Mouse (Mus musculus) intestine, embryonic 15.5 days (tissue): ENCODE measurements around the gene Ninj2. TPM values are rescaled to one million over a fixed set of nuclear protein-coding genes. Genes with fewer than 3 reads are reported as not detected.

Experiments
- ATAC-seq: fragments of 200-750 bp; cut with Nextera tagmentation; 2 replicates; pipeline ENCODE4 v1.8.0; 2017; ENCODE audit warnings: moderate TSS enrichment, moderate library complexity
- H3K27ac ChIP-seq: fragments of 300-500 bp; sonication (generic); 2 replicates; pipeline ENCODE4 v1.5.1; 2015; ENCODE audit warnings: mild to moderate bottlenecking, inconsistent platforms
- H3K27me3 ChIP-seq: fragments of 300-500 bp; sonication (generic); replicated peaks from 2 replicates; pipeline ENCODE4 v1.6.1; 2015; ENCODE audit warnings: inconsistent platforms
- H3K36me3 ChIP-seq: fragments of 300-500 bp; sonication (generic); 2 replicates; pipeline ENCODE4 v1.6.1; 2015; ENCODE audit warnings: inconsistent platforms
- H3K4me1 ChIP-seq: fragments of 300-500 bp; sonication (generic); replicated peaks from 2 replicates; pipeline ENCODE4 v1.6.1; 2015; ENCODE audit warnings: inconsistent platforms
- H3K4me2 ChIP-seq: fragments of 300-500 bp; sonication (generic); replicated peaks from 2 replicates; pipeline ENCODE4 v1.6.1; 2015; ENCODE audit warnings: mild to moderate bottlenecking, inconsistent platforms
- H3K4me3 ChIP-seq: fragments of 300-500 bp; sonication (generic); replicated peaks from 2 replicates; pipeline ENCODE4 v1.5.1; 2015; ENCODE audit warnings: inconsistent platforms
- H3K9ac ChIP-seq: fragments of 300-500 bp; sonication (generic); 2 replicates; pipeline ENCODE4 v1.6.1; 2015; ENCODE audit warnings: inconsistent platforms
- H3K9me3 ChIP-seq: fragments of 300-500 bp; sonication (generic); 2 replicates; pipeline ENCODE4 v1.6.1; 2016; ENCODE audit warnings: inconsistent platforms
- WGBS: fragments of 180-500 bp; shearing (Covaris S2); methylation state at CpG from one replicate; pipeline ENCODE4 v1.1.7; 2015; 5-methylcytosine and 5-hydroxymethylcytosine counted together
- polyA plus RNA-seq: library from polyadenylated mRNA; unstranded; fragments of >200 nt; fragmentation: Nextera tagmentation; extraction: Ambion mirVana; gene quantifications from 2 replicates; pipeline ENCODE4 v1.2.1, GENCODE M21; 2015

Ninj2 gene
- polyA plus RNA-seq, result not detected in 2 replicates

DNA sequence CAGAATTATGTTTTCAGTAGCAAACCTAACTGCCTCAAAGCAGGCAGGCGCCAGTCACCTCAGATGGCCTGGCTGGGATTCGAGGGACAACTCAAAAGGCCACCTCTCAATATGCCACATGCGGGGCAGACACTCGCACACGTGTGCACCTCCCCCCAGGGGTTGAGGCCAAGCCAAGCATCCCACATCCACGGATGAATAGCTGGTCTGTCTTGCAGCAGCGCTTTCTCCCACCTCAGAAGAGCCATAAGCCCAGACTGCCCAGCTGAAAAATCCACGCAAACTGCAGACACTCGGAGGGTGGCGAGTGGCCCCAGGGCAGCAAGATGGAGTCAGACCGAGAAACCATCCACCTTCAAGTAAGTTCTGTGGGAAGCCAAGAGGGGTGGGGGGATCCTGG is at the start of gene Ninj2:
Ninj2 (plus strand) TSS at position 251 of the 400 bp plus-strand sequence.
- no peak for ATAC-seq
- H3K36me3 ChIP-seq, result no peaks in the 10 kb centered on the region
- no peaks in the 10 kb centered on the region for H3K9me3 ChIP-seq
- no peaks in the 10 kb centered on the region for H3K4me1 ChIP-seq
- 75% methylated on average over 11 of the region's 11 CpGs for WGBS
- H3K4me3 ChIP-seq, result no peak within 1 kb of the TSS
- no peak within 1 kb of the TSS for H3K9ac ChIP-seq
- H3K27ac ChIP-seq, result no peak within 1 kb of the TSS
- no peak within 1 kb of the TSS for H3K4me2 ChIP-seq
- H3K27me3 ChIP-seq, result no peaks in the 10 kb centered on the region

DNA sequence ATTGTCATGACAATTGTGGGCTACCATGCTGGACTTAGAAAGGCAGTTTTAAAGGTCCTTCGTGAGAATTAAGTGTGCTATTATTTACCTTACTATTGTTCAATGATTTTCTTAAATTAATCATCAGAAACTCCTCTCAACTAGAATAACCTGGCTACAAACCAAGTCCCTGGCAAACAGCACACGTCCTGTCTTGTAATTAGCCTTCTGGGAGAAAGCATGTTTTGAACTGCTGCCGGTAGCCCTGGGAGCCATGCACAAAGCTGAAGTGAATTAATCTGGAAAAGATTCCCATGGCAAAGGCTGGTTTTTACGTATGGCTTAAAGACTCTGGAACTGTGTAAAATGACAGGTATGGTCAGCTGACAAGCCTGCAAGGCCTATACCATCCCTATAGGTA is 47.7 kb upstream of the Ninj2 start:
- ATAC-seq, result no peak
- no peaks in the 10 kb centered on the region for H3K9me3 ChIP-seq
- H3K36me3 ChIP-seq, result no peaks in the 10 kb centered on the region
- H3K4me1 ChIP-seq, result no peaks in the 10 kb centered on the region
- 77% methylated on average over 4 of the region's 4 CpGs for WGBS
- H3K27me3 ChIP-seq, result no peaks in the 10 kb centered on the region
- H3K9ac ChIP-seq, result no peak overlapping the region
- no peak overlapping the region for H3K4me2 ChIP-seq
- no peak overlapping the region for H3K27ac ChIP-seq
- no peak overlapping the region for H3K4me3 ChIP-seq

DNA sequence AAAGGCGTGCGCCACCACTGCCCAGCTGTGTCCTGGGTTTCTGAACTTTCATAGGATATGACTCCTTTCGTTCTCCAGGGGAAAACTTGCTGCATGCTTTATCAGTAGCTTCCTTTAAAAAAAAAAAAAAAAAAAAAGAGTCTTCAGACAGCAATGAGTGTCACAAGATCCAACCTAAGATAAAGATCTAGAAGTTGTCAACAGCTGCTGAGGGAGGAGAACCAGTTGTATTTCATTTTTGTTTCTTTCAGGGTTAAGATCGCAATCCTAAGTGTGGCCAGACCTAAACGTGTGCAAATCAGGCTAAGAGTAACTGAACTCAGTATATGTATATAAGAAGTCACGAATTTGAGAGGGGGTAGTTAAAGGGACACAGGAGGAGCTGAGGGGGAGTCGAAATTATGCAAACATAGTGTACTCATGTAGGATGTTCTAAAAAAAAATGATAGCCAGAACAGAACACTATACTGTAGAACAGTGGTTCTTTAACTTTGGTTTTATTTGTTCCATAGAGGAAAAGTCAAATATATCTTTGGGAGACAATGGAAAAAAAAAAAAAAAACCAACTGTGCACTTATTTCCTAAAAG is 45.4 kb upstream of the Ninj2 start:
- Histone ChIP-seq H3K9ac (no peak overlapping the region), H3K36me3 (no peaks in the 10 kb centered on the region), H3K4me1 (no peaks in the 10 kb centered on the region), H3K27me3 (no peaks in the 10 kb centered on the region), H3K4me3 (no peak overlapping the region), H3K27ac (no peak overlapping the region), H3K9me3 (no peaks in the 10 kb centered on the region), H3K4me2 (no peak overlapping the region)
- 67% methylated on average over 7 of the region's 7 CpGs for WGBS
- no peak for ATAC-seq

DNA sequence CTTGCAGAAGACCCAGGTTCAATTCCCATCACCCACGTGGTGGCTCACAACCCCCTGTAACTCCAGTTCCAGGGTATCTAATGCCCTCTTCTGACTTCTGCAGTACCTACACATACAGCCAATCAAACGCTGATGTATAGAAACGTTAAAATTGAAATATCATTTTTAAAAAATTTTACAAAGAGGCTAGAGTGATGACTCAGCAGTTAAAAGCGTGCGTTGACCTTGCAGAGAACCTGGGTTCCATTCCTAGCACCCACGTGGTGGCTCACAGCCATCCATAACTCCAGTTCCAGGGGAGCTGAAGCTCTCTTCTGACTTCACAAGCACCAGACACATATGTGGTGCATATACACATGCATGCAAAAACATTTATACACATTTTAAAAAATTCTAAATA is 38.7 kb upstream of the Ninj2 start:
- Histone ChIP-seq H3K9ac (no peak overlapping the region), H3K9me3 (no peaks in the 10 kb centered on the region)
- WGBS, result 78% methylated on average over 6 of the region's 6 CpGs

DNA sequence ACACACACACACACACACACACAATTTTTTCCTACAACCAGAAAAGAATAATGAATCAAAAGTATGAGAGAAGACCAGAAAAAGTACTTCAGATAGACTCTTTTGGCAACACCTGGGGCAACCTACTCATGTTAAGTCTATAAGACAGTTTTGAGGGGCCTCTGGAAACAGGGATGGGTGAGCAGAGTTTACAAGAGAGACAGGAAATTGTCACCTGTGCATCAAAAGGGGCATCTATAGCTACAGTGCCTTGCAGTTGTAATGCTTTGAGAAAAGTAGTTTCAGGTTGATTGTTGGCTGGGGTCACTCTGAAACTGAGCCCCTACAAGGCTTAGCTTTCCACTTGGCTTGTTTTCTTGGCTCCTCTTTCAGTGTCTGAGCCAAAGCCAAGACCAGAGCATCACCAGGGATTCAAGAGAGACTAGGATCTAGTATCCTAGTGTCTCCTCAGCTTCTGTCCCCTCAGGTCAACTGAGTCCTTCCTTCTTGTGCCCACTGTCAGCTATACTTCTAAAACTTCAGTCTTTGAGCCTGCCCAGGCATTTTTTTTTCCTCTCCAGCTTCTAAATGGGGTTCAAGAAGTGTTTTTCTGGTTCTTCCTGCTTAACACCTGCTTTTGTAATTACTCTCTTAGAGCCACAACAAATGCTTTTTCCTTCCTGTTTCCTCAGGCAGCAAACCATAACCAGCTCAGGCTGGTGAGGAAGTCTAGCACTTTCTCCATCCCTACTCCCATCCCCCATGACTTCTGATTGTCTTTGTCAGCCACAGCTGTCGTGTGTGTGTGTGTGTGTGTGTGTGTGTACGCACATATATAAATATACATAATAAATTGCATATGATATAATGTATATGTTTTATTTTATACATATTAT is 37.2 kb upstream of the Ninj2 start:
- no peaks in the 10 kb centered on the region for H3K27me3 ChIP-seq
- H3K4me3 ChIP-seq, result no peak overlapping the region
- H3K9ac ChIP-seq, result no peak overlapping the region
- H3K9me3 ChIP-seq, result no peaks in the 10 kb centered on the region
- no peak for ATAC-seq
- 61% methylated on average over 2 of the region's 2 CpGs for WGBS
- no peak overlapping the region for H3K4me2 ChIP-seq
- H3K36me3 ChIP-seq, result no peaks in the 10 kb centered on the region
- no peak overlapping the region for H3K27ac ChIP-seq
- H3K4me1 ChIP-seq, result no peaks in the 10 kb centered on the region

More for the DNA sequence above, 38.7 kb upstream of the Ninj2 start:
- ATAC-seq, result no peak
- no peaks in the 10 kb centered on the region for H3K4me1 ChIP-seq
- H3K27ac ChIP-seq, result no peak overlapping the region
- H3K4me2 ChIP-seq, result no peak overlapping the region
- no peak overlapping the region for H3K4me3 ChIP-seq
- no peaks in the 10 kb centered on the region for H3K27me3 ChIP-seq
- no peaks in the 10 kb centered on the region for H3K36me3 ChIP-seq

DNA sequence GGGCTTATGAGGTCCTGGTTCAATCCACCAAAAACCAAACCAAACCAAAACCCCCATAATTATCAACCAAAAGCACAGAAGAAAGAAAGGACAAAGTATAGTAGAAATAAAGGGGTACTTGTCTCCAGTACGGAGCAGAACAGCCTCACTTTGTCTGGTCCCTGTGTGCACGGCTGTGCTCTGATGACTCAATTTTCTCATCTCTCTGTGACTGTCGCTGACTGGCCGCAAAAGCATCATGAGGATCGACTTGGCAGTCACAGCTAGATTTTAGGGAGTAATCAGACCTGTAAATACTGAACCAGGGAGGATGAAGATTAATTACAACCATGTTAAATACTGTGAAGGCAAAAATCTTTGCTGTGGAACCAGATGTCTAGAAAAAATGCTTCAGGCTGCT is 30.2 kb upstream of the Ninj2 start:
- no peak overlapping the region for H3K27ac ChIP-seq
- H3K9me3 ChIP-seq, result no peaks in the 10 kb centered on the region
- H3K9ac ChIP-seq, result no peak overlapping the region
- no peak overlapping the region for H3K4me2 ChIP-seq
- H3K4me3 ChIP-seq, result no peak overlapping the region
- 78% methylated on average over 5 of the region's 5 CpGs for WGBS
- no peaks in the 10 kb centered on the region for H3K36me3 ChIP-seq
- H3K4me1 ChIP-seq, result no peaks in the 10 kb centered on the region
- no peak for ATAC-seq
- H3K27me3 ChIP-seq, result no peaks in the 10 kb centered on the region

DNA sequence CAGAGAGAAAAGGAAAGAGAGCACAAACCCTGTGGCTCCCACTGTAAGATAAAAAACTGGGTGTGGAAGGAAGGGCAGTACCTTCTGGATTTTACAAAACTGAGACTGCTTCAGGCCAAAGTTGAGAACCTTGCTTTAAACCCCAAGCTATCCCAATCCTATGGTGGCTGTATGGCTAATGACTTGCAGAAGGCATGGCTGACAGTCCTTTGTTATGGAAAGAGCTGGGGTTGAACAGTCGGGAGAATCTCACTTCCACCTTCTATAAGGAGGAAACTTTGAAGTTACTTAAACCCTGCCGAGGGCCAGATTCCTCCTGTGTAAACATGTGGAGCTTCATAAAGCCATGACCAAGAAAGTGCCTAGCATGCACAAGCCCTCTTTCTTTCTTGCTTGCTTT is 28.5 kb upstream of the Ninj2 start:
- Histone ChIP-seq H3K4me2 (no peak overlapping the region), H3K27ac (no peak overlapping the region), H3K4me1 (no peaks in the 10 kb centered on the region), H3K36me3 (no peaks in the 10 kb centered on the region), H3K9me3 (no peaks in the 10 kb centered on the region), H3K4me3 (no peak overlapping the region), H3K9ac (no peak overlapping the region), H3K27me3 (no peaks in the 10 kb centered on the region)
- ATAC-seq, result no peak
- 32% methylated on average over 2 of the region's 2 CpGs for WGBS

DNA sequence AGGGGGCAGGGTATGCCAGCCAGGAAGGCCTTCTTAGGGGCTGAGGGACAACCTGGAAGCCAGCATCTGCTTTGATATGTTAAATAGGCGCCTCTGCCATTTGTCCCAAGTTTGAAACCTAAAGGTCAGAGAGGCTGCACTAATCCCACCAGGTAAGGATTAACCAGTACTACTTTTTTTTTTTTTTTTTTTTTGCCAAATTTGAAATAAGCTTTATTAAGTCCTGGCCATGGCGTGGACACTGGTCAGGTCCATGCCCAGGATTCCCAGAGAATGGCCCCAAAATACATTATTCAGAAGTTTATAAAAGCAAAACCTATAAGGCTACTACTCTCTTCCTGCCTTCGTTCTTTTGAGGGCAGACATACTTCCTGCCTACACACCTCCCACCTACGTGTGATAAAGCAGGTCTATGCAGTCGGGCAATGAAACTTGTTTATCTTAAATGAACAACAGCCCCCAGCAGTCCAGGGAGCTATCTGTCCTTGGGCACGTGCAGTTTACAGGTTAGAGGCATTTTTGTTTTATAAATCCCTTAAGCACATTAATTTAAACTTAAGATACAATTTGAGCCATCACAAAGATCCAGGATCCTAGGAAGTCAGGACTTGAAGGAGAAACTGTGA is 27.5 kb upstream of the Ninj2 start:
- Histone ChIP-seq H3K4me3 (no peak overlapping the region), H3K4me2 (no peak overlapping the region), H3K27ac (no peak overlapping the region), H3K9ac (no peak overlapping the region), H3K9me3 (no peaks in the 10 kb centered on the region), H3K36me3 (no peaks in the 10 kb centered on the region), H3K27me3 (no peaks in the 10 kb centered on the region), H3K4me1 (no peaks in the 10 kb centered on the region)
- WGBS, result 56% methylated on average over 6 of the region's 6 CpGs
- no peak for ATAC-seq

DNA sequence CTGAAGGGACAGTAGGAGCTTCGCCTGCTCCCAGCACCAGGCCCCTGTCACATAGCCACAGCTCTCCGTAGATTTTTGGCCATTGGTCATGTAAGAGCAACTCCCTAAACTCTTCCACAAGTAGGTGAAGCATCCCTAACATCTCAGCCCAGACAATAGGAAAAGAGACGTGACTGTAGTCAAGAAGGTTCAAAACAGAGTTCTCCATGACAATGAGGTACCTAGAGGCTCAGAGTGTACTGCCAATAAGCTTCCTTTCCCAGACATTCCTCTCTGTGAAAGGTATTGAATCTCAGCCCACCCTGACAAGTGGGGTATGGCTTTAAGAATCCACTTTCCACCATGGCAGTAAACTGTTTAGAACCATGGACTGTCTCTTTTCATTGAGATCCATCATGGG is 23.6 kb upstream of the Ninj2 start:
- Histone ChIP-seq H3K27me3 (no peaks in the 10 kb centered on the region), H3K9ac (no peak overlapping the region), H3K4me2 (no peak overlapping the region), H3K27ac (no peak overlapping the region), H3K9me3 (no peaks in the 10 kb centered on the region), H3K4me3 (no peak overlapping the region), H3K4me1 (no peaks in the 10 kb centered on the region), H3K36me3 (no peaks in the 10 kb centered on the region)
- ATAC-seq, result no peak
- WGBS, result 85% methylated on average over 3 of the region's 3 CpGs

DNA sequence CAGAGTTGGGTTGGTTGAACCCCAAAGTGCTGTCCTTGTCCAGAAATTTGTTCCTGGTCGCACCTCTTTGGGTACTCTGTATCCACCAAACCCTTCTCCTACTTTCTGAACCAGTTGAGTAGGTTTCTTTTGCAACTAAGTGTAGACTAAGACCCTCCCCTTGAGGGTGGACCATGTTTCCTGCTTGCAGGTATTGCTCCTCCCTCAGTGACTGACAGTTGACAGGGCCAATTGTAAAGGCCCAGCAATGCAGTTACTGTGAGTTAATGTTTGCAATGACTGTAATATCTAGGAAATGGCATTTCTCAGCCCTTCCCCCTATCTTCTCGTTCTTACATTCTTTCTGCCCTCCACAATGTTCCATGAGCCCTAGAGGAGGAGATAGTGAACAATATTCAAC is 20.5 kb upstream of the Ninj2 start:
- 78% methylated on average over 2 of the region's 2 CpGs for WGBS
- no peak for ATAC-seq
- Histone ChIP-seq H3K4me3 (no peak overlapping the region), H3K4me1 (no peaks in the 10 kb centered on the region), H3K9me3 (no peaks in the 10 kb centered on the region), H3K27me3 (no peaks in the 10 kb centered on the region), H3K36me3 (no peaks in the 10 kb centered on the region), H3K4me2 (no peak overlapping the region), H3K9ac (no peak overlapping the region), H3K27ac (no peak overlapping the region)

DNA sequence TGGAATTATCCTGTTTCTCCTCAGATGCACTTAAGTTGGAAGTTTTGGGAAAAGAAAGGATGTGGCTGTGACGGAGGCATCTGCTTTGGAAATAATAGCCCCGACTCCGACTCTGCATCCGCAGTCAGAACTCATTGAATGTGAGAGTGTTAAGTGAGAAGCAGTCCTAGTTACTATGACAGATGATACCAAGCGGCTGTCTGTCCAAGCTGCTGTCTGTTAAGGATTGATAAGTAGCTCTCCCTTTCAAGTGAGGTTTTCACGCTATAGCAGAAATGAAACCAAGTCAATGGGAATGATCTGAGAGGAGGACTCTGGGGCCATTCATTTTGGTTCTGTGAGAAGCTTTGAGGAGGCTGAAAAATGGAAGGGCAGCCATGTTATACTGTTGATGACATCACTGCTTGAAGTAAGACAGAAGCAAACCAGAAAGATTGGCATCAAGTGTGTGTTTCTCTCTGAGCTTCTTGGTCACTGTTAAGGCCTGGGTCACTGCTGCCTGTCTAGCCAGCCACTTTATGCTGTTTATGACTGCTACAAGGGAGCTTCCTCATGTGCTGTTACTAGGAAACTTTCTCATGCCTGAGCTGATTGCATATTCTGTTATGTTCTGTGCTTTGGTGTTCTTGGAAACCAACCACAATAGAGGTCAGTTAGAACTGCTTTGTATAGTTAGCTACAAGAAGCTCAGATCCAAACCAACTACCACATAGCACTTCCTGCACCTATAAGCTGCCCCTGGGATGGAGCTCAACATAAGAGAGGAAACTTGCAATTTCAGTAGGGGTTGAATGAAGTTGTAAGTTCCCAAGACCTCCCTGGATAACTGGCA is 16.3 kb upstream of the Ninj2 start:
- Histone ChIP-seq H3K27me3 (no peaks in the 10 kb centered on the region), H3K9me3 (no peaks in the 10 kb centered on the region), H3K36me3 (no peaks in the 10 kb centered on the region), H3K27ac (no peak overlapping the region), H3K9ac (no peak overlapping the region), H3K4me3 (no peak overlapping the region), H3K4me1 (no peaks in the 10 kb centered on the region), H3K4me2 (no peak overlapping the region)
- WGBS, result 80% methylated on average over 6 of the region's 6 CpGs
- ATAC-seq, result no peak

DNA sequence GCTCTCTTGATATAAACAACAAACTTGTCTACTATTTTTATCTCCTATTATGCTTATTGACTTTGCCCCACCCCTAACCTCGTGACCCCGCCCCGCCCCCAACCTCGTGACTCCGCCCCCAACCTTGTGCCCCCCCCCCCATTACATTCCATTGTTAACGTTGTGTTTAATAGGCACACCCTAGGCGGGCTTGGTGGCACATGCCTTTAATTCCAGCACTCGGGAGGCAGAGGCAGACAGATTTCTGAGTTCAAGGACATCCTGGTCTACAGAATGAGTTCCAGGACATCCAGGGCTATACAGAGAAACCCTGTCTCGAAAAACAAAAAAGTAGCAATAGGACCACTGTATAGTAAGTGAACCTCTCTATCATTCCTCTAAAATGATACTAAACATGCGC is 13.6 kb upstream of the Ninj2 start:
- Histone ChIP-seq H3K4me3 (no peak overlapping the region), H3K27ac (no peak overlapping the region), H3K4me1 (no peaks in the 10 kb centered on the region), H3K9me3 (no peaks in the 10 kb centered on the region), H3K27me3 (no peaks in the 10 kb centered on the region), H3K36me3 (no peaks in the 10 kb centered on the region), H3K9ac (no peak overlapping the region), H3K4me2 (no peak overlapping the region)
- ATAC-seq, result no peak
- 85% methylated on average over 10 of the region's 10 CpGs for WGBS
